Mouse (Mus musculus) kidney, postnatal 36 days (tissue): Measurements from ENCODE around the gene Cul9.
A peak's percentile ranks its signal among the peaks of the same experiment; 100 is the strongest.
"Not testable (repeated sequence)": the region's sequence is repeated elsewhere in the genome, so short reads cannot be mapped to it uniquely, and the experiment has no call there.

ENCODE experiments used
- DNase-seq, 2 experiments: peaks; one replicate each; pipeline ENCODE4 v3.0.0; 2021 to 2022; ENCODE audit warnings: mixed read lengths in 2 of 2

The Cul9 gene

DNA sequence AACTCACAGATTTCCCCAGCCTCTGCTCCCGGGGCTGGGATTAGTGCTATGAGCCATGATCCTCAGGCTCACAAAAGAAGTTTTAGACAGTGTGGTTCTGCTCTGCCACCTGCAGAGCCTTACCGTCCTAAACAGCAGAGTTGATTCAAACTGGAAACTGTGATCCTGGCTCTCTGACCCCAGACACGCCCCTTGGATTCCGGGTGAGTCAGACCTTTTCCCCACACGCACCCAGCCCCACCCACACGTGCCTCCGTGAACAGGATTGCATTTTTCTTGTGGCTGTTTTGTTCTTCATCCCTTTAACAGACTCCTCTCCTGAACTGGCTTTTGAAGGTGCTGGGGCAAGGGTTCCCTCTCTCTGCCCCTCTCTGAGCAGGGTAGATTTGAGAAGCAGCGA, 48.2 kb downstream of the Cul9 start:
- peak; percentile 49 to 63 for DNase-seq

DNA sequence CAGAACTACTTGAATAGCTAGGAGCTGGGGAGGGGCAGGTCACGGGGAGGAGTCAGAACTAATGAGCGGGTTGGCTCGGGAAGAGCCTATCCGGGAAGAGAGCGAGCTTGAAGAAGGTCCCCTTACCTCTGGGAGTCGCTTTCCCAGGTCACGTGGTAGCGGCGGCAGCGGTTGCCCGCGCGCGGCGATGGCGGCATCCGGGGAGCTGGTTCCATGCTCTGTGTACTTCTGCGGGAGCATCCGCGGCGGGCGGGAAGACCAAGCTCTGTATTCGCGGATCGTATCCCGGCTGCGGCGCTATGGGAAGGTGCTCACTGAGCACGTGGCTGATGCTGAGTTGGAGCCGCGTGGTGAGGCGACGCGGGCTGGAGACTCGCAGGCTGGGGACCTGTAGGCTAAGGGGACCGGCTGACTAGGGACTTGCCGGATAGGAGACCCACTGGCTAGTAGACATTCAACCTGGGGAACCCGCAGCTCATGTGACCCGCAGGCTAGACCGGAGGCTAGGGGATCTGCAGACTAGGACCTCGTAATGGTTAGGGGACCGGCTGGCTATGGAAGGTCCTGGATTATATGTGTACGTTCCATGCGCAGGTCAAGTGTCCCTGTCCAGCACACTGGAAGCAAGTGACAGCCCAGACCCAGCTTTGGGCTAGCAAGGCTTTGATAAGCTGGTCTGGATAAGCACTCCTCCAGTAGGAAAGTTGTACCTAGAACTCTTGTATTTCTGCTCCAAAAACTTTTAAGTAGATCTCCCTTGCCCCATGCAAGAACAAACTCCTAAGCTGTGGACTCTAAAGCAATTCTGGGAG, 49.4 kb downstream of the Cul9 start, which contains the start of gene Dnph1:
Dnph1 (plus strand) TSS at position 89 of the 812 bp plus-strand sequence.
- peak; percentile 90 for DNase-seq

DNA sequence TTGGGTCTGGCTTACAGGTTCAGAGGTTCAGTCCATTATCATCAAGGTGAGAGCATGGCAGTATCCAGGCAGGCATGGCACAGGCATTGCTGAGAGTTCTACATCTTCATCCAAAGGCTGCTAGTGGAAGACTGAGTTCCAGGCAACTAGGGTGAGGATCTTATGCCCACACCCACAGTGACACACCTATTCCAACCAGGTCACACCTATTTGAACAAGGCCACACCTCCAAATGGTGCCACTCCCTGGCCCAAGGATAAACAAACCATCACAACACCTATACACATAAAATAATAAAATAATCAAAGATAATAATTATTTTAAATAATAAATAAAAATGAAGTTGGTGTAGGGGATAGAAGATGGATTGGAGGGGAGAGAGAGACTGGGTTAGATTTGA, 50.1 kb downstream of the Cul9 start:
- not testable (repeated sequence) for DNase-seq

DNA sequence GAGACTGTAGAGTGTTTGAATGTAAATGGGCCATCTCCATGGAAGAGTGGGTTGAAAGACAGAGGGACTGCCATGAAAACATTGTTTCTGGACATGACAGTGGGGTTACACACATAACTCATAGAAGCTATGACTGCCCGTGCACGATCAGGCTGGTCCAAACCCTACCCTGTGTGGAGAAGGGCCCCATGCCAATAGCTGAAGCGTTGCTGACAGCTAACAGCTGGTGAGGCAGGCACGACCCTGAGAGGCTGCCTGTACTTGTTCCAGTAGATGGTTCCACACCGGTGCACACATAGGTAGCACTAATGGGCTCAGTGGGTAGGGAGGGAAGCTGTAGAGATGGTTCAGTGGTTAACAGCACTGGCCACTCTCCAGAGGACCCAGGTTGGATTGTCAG, 50.7 kb downstream of the Cul9 start:
- no peak for DNase-seq

DNA sequence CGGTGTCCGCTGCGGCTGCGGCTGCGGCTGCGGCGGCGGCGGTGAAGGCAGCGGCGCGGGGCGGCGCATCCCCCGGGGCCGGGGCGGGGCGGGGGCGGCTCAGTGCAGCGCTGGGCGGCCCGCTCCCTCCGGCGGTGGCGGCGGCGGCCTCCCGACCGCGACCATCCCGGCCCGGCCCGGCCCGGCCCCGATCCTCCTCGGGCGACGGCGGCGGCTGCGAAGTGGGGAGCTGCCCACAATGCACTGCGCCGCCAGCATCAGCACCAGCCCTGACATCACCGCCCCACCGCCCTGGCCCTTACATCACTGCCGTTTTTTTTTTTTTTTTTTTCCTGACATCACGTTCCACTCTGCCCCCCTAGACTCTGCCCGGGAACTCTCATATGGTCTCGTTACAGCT, 58.8 kb downstream of the Cul9 start, which contains the start of gene Ttbk1:
Ttbk1 (minus strand) TSS at position 245 of the 400 bp plus-strand sequence.
- peak in 1 of 2 experiments; percentile 53 for DNase-seq

DNA sequence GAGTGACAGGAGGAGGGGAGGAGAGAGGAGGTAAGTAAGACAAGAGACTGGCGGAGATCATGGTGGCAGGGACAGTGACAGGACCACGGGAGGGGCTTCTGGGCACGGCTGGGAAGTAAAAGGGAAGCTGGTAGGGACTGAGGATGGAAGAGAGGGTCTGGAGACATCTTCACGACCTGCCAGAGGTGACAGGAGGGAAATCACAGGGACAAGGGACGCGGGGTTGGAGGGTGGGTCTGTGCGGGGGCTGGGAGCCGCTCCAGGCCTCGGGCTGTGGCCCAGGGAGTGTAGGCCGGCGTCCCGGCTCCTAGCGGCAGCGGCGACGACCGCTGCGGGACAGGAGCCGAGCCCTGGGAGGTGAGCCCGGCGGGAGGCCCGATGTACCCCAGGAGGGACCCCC, 59.2 kb downstream of the Cul9 start:
- no peak for DNase-seq

DNA sequence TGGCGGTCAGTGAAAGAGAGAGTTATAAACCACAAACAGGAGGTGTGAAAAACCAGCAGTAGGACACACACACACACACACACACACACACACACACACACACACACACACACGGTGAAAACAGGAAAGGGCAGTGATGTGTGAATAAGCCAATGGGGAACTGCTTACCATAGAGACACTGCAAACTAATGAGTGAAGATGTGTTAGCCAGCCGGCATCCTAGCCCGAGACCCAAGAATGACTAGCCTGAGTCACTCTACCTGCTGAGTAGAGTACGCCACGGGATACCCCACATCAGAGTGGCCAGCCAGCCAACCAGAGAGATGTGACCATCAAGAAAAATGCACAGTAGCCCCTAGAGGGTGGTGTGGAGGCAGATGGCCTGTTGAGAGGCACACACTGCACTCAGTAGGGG, 61.7 kb downstream of the Cul9 start:
- peak in 1 of 2 experiments; percentile 41 for DNase-seq

DNA sequence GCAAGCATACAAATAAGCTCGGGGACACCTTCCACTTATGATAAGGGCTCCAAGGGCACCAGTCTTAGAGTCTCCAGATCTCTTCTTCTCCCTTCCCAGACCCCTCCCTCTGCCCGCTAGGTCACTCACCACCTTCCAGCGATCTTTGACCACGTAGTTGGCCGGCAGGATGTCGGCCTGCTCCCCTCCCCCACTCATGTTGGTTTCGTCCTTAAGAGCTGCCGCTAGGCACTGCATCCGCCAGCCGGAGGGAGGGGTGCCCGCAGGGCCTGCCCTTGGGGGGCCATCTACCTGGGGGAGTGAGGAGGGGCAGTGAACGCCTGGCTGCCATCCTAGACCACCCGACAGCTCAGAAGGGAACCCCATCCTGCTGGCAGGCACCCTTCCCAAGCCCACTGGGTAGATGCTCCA, 62.2 kb downstream of the Cul9 start:
- DNase-seq = peak; percentile 90 to 93

DNA sequence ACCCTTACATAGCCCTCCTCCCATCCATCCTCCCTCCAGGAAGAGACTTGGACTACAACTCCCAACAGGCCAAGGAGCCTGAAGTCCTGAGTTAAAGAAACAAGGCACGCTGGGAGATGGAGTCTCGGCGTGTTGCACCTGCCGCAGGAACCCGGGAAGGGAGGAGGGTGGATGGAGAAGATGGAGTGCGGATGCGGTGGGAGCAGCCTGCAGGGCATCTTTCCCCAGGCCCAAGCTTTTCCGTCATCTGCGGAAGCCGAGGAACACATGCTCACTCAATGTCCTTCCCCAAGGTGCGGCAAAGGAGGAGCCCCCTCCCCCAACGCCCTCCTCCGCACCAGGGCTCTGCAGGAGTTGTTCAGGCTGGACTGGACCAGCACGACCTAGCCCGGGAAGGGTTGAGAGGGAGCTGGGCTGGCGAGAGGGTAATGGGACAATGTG, 62.6 kb downstream of the Cul9 start:
- DNase-seq = peak; percentile 75 to 81

DNA sequence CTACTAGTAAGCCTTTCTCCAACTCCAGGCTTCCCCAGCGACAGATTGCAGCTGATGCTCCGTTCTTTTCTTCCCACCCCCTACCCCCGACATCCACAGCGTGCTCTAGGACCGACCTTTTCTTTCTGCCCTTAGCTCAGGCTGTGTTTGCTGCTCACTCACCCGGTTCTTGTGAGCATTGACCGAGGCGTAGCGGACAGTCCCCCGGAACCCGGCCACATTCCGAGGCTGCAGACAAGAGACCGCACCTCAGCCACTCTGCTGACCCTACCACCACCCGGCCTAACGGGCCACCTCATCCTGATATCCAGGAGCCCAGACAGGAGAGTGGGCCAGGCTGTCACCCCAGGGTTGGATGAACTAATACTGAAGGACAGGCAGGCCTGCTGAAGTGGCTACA, 68.9 kb downstream of the Cul9 start:
- peak in 1 of 2 experiments; percentile 67 for DNase-seq

DNA sequence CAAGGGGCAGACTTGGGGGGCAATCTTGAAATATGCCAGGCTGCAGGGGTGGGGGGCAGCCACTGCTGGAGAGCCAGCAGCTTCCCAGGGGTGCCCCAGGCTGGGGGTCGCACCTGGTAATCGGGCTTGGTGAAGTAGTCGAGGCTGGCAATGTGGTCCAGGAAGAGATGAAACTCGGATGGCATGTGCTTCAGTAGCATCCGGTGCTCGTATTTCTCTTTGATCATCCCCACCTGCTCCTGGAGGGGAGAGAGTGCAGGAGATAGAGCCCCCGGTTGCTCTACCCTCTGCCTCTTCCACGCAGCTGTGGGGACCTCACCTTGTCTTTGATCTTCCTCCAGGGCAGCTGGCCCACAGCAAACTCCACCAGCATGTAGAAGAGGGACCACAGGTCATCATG, 69.6 kb downstream of the Cul9 start:
- no peak for DNase-seq

DNA sequence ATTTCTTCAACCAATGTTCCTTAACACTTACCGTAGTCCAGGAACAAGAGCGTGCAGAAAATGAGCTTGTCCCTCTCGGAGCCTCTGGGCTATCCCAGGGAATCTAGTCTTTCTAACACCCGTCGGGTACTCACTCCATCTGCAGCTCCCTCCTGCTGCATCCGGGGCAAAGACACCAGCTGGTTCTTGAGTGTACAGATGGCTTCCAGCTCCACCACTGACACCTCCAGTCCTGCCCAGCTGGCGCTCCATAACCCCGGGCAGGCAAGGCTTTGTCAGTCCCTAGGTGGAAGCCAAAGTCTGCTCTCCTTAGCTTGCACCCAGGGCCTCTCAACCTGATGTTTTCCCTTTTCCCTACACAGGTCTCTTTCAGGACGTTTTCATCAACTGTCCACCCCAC, 78.4 kb downstream of the Cul9 start:
- no peak for DNase-seq

DNA sequence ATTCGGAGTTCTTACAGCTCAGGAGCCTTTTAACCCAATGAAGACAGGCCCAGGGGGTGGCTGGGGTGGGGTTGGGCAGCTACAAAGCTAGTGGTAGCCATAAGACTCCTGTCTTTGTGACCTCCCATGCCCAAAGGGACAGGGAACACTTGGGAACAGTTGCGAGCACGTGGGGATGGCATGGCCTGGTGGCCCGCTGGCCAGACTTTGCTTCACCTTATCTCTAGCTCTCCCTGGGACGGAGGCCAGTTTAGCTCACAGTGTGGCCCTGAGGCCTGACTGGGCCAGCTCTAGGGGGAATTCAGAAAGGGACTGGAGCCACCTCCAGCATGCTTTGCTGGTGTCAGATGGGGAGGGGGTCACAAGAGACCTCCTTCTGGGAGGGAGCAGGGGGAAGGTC, 84.0 kb downstream of the Cul9 start:
- no peak for DNase-seq

DNA sequence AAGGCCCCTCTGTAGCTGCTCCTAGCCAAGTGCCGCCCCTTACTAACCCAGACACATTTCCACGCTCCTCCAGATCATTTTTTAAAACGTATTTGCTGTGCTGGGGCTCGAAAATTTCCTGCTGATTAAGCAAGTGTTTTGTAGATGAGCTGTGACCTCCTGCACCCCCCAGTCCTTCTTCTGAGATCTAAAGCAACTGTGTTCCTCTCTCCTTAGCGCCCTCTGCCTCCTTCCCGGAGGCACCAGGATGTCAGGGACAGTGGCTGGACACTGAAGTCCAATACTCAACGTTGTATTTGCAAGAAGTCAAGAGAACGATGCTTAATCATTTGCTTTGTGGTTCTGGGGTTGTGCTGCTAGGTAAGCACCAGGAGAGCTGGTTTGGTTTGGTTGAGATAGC, 84.8 kb downstream of the Cul9 start:
- peak; percentile 27 to 56 for DNase-seq

DNA sequence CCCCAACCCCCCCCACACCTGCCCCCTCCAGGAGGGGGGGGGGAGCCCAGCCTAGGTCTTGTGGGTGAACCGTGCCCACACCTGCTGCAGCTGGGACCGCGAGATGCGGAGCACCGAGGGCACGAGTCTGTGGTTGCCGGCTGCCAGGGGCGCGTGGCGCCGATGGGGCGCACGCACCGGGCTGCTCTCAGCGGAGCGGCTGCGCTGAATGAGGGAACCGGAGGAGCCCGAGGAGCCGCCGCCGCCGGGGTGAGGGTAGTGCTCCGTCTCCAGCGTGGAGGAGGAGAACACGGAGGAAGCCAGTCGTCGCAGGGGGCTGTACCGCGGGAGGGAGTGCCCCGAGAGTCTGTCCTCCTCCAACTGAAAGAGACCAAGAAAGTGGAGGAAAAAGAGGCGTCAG, 85.5 kb downstream of the Cul9 start:
- peak in 1 of 2 experiments; percentile 35 for DNase-seq

DNA sequence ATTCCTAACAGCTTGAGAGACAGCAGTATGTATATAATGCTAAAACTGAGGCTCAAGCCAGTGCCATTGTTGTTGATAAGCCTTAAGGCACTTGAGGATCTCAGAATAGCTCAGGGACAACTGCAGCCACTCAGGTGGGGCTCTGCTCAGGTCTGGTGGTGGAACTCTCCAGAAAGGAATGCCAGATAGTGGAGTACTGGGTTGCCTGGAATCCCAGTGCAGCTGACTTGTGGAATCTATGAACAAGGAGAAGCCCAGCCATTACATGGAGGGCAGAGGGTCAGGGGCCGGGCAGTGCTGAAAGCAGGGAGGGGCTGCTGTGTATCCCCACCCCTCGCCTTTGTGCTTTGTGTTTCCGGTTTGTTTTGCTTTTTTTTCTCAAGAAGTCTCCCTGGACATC, 87.7 kb downstream of the Cul9 start:
- no peak for DNase-seq

DNA sequence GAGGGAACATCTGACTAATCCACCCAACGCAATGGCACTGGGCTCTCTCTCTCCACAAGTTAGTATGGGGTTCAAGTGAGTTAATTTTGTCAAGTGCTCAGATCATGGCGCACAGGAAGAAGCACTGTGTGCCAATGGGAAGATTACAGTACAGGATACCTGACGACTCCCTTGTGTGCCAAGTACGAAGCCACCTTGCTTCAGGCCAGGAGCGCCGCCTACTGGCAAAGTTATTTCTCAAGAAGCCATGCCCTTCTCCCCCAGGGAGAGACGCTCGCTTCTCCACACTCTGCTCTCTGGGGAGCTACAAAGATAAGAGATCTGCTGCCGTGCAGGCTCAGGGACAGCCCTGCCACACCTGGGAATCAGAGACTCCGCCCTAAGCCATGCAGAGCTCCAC, 88.4 kb downstream of the Cul9 start:
- peak; percentile 65 to 88 for DNase-seq

DNA sequence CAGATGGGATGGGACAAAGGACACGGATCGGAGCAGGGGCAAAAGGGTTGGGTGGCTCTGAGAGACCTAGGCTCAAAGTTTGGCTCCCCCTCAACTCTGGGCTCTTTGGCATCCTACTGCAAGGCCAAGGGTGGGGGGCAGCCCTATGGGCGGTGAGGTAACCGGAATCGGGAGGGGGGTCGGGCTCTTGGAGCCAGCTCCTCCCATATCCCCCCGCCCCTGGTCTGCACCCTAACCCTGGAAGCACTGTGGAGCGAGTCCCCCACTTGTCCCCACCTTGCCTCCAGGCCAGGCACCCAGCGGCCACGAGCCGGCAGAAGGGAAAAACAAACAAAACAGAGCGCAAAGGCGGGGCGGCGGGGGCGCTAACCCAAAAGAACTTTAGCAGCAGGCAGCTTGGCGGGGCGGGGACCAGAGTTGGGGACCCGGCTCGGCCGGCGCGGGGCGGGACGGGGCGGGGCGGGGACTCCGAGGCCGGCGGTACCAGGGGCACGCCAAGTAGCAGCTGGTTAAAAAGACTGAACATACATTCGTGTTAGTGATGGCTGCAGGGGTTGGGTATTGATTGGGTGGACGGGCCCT, 91.0 kb downstream of the Cul9 start:
- peak; percentile 44 to 82 for DNase-seq

DNA sequence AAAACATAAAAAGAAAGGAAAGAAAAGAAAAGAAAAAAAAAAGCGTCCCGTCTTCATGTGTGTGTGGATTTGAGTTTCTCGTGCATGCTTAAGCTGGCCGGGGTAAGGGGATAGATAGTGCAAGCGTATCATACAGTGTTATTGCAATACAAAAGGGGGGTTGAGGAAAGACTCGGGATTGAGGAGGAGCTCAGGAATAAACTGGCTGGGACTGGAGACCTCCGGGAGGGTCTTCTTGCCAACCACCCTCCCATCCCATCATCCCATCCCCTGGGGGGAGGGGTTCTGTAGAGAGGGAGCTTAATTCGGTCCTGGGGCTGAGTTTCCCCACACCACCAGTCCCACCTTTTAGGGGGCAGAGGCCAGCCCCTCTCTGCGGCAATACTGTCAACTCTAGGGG, 91.6 kb downstream of the Cul9 start:
- no peak for DNase-seq

DNA sequence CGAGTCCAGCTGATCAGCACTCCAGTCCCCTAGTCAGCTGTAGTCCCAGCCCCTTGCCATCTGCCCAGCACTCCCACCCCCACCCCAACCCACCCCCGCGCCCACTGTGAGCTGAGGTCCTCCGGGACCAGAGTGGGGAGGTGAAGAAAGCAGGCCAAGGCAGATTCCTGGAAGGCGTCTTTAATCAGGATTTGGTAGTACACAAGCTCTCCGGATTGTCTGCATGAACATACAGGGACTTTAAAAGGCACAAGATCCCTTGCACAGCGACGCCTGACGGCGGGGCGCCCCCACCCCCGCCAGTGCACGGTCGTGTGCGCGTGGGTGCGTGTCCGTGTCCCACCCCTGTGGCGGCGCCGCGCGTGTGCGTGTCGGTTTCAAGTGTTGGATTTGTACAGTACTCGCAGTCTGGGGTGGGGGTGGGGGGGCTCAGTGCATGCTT, 92.2 kb downstream of the Cul9 start:
- DNase-seq = peak in 1 of 2 experiments; percentile 19

DNA sequence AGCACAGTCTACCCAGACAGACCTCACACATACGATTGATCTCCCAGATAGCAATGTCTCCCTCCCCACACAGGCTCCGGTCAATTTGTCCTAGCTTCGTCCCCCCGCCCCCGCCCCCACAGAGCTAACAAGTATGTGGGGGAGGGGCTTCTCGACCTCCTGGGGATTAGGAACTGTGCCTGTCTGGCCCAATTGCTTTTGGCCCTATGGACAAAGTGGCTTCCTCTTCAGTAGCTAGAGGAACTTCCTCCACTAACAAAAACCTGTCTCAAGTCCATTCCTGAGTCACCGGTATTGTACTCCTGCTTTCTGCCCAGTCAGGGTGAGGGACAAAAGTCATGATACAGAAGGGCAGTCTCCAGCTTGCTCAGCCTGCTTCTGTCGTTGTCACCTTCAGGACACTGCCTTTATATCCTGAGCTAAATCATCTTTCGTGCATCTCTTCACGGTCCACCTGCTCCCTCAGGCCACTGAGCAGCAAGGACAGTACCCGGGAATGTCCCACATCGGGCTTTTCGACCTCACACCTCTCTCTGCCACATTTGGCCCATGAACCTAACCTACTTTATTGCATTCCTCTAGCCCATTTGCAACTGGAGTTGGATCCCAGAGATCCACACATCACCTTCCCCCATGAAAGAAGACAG, 92.8 kb downstream of the Cul9 start:
- peak; percentile 25 to 35 for DNase-seq

DNA sequence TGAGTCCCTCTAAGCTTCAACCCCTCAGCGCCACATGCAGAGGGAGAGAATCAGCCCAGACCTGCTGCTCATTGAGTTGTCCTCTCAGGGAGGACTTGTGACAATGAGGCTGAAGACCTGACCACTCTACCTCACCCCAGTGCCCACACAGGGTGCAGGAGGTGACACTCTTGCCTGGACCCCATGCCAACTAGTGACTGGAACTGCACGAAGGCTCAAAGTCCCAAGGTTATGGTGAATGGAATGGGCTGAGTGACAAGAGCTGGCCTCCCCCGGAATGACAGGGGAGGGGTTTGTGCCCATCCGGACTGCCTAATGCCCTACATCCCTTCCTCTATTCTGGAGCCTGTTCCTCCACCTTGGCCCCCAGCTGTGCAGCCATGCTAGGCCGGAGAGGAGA, 93.5 kb downstream of the Cul9 start:
- peak; percentile 71 to 74 for DNase-seq
